Mouse (Mus musculus): Measurements from ENCODE around the gene Padi4. TPM values are rescaled to one million over a fixed set of nuclear protein-coding genes. Genes with fewer than 3 reads are reported as not detected.

The Padi4 gene
- polyA plus RNA-seq (2011; ENCODE audit: insufficient read depth, insufficient read length, low read depth, missing spikeins) = 2.2 and 2.3 TPM in 2 replicates

- H3K27me3 ChIP-seq (ENCODE audit: control insufficient read depth, insufficient read depth, low read length, poor library complexity, severe bottlenecking) = no peaks in the 10 kb centered on the region
- peak within 1 kb of the TSS; percentile 29 for H3K9ac ChIP-seq (ENCODE audit: low read depth, poor library complexity, severe bottlenecking)
- peak within 1 kb of the TSS; percentile 48 for H3K4me3 ChIP-seq (ENCODE audit: low read depth, low read length)
- H3K9me3 ChIP-seq (replicated peaks; ENCODE audit: control insufficient read depth, insufficient read depth, low read length, poor library complexity, severe bottlenecking) = no peaks in the 10 kb centered on the region
- 0 out of 2 replicates have a peak within 1 kb of the TSS, but pooled peaks have one; percentile 7 for H3K27ac ChIP-seq (ENCODE audit: insufficient read depth, low read length)
- H3K36me3 ChIP-seq (ENCODE audit: control insufficient read depth, insufficient read depth, low read length, poor library complexity, severe bottlenecking) = no peaks in the 10 kb centered on the region
- TF ChIP-seq EP300 (IDR thresholded peaks at IDR 0.05; ENCODE audit: insufficient read depth, low read depth, low read length) (peak; percentile 50; the same call in 1 of the 2 replicates), POLR2A (IDR thresholded peaks at IDR 0.05; ENCODE audit: insufficient read depth, low read length) (no peak)
- peaks cover 10% of the 10 kb centered on the region for H3K4me1 ChIP-seq (ENCODE audit: control insufficient read depth, insufficient read depth, low read length)
These were observed at the start of gene Padi4 for GRCm38 (mm10) chr4:140774025-140774800. Gene Padi4 (minus strand): TSS chr4:140774236.

GRCm38 (mm10) chr4:140821988-140822387, 48.0 kb upstream of the Padi4 start:
- Histone ChIP-seq H3K4me3 (ENCODE audit: low read depth, low read length) (no peak overlapping the region), H3K27me3 (ENCODE audit: control insufficient read depth, insufficient read depth, low read length, poor library complexity, severe bottlenecking) (no peaks in the 10 kb centered on the region), H3K36me3 (ENCODE audit: control insufficient read depth, insufficient read depth, low read length, poor library complexity, severe bottlenecking) (no peaks in the 10 kb centered on the region), H3K4me1 (ENCODE audit: control insufficient read depth, insufficient read depth, low read length) (no peaks in the 10 kb centered on the region), H3K9me3 (replicated peaks; ENCODE audit: control insufficient read depth, insufficient read depth, low read length, poor library complexity, severe bottlenecking) (peaks cover 8% of the 10 kb centered on the region; the same call in 1 of the 2 replicates), H3K27ac (ENCODE audit: insufficient read depth, low read length) (no peak overlapping the region), H3K9ac (ENCODE audit: low read depth, poor library complexity, severe bottlenecking) (no peak overlapping the region)
- TF ChIP-seq EP300 (IDR thresholded peaks at IDR 0.05; ENCODE audit: insufficient read depth, low read depth, low read length) (no peak), POLR2A (IDR thresholded peaks at IDR 0.05; ENCODE audit: insufficient read depth, low read length) (no peak), CTCF (IDR thresholded peaks at IDR 0.05; ENCODE audit: low read depth, low read length) (no peak)

- no peaks in the 10 kb centered on the region for H3K36me3 ChIP-seq (ENCODE audit: control insufficient read depth, insufficient read depth, low read length, poor library complexity, severe bottlenecking)
These were observed 43.4 kb upstream of the Padi4 start for GRCm38 (mm10) chr4:140817413-140817812.

GRCm38 (mm10) chr4:140815996-140816917, 42.2 kb upstream of the Padi4 start:
- no peak overlapping the region for H3K9ac ChIP-seq (ENCODE audit: low read depth, poor library complexity, severe bottlenecking)
- no peak overlapping the region for H3K27ac ChIP-seq (ENCODE audit: insufficient read depth, low read length)
- no peaks in the 10 kb centered on the region for H3K36me3 ChIP-seq (ENCODE audit: control insufficient read depth, insufficient read depth, low read length, poor library complexity, severe bottlenecking)
- peaks cover 13% of the 10 kb centered on the region for H3K4me1 ChIP-seq (ENCODE audit: control insufficient read depth, insufficient read depth, low read length)
- peak; percentile 43; the same call in 1 of the 2 replicates for TF ChIP-seq EP300 (IDR thresholded peaks at IDR 0.05; ENCODE audit: insufficient read depth, low read depth, low read length)
- no peak for TF ChIP-seq POLR2A (IDR thresholded peaks at IDR 0.05; ENCODE audit: insufficient read depth, low read length)
- TF ChIP-seq CTCF (IDR thresholded peaks at IDR 0.05; ENCODE audit: low read depth, low read length) = no peak
- H3K27me3 ChIP-seq (ENCODE audit: control insufficient read depth, insufficient read depth, low read length, poor library complexity, severe bottlenecking) = no peaks in the 10 kb centered on the region
- H3K4me3 ChIP-seq (ENCODE audit: low read depth, low read length) = no peak overlapping the region
- H3K9me3 ChIP-seq (replicated peaks; ENCODE audit: control insufficient read depth, insufficient read depth, low read length, poor library complexity, severe bottlenecking) = no peaks in the 10 kb centered on the region

More at GRCm38 (mm10) chr4:140817413-140817812, 43.4 kb upstream of the Padi4 start:
- H3K9me3 ChIP-seq (replicated peaks; ENCODE audit: control insufficient read depth, insufficient read depth, low read length, poor library complexity, severe bottlenecking) = no peaks in the 10 kb centered on the region
- H3K9ac ChIP-seq (ENCODE audit: low read depth, poor library complexity, severe bottlenecking) = no peak overlapping the region
- H3K4me3 ChIP-seq (ENCODE audit: low read depth, low read length) = no peak overlapping the region
- H3K27ac ChIP-seq (ENCODE audit: insufficient read depth, low read length) = no peak overlapping the region
- no peak for TF ChIP-seq EP300 (IDR thresholded peaks at IDR 0.05; ENCODE audit: insufficient read depth, low read depth, low read length)
- TF ChIP-seq CTCF (IDR thresholded peaks at IDR 0.05; ENCODE audit: low read depth, low read length) = peak; percentile 60
- TF ChIP-seq POLR2A (IDR thresholded peaks at IDR 0.05; ENCODE audit: insufficient read depth, low read length) = no peak
- H3K4me1 ChIP-seq (ENCODE audit: control insufficient read depth, insufficient read depth, low read length) = peaks cover 11% of the 10 kb centered on the region
- no peaks in the 10 kb centered on the region for H3K27me3 ChIP-seq (ENCODE audit: control insufficient read depth, insufficient read depth, low read length, poor library complexity, severe bottlenecking)

GRCm38 (mm10) chr4:140815496-140815895, 41.5 kb upstream of the Padi4 start:
- H3K4me1 ChIP-seq (ENCODE audit: control insufficient read depth, insufficient read depth, low read length) = peaks cover 13% of the 10 kb centered on the region

More at GRCm38 (mm10) chr4:140815496-140815895, 41.5 kb upstream of the Padi4 start:
- no peak overlapping the region for H3K4me3 ChIP-seq (ENCODE audit: low read depth, low read length)
- H3K27ac ChIP-seq (ENCODE audit: insufficient read depth, low read length) = no peak overlapping the region
- H3K9me3 ChIP-seq (replicated peaks; ENCODE audit: control insufficient read depth, insufficient read depth, low read length, poor library complexity, severe bottlenecking) = no peaks in the 10 kb centered on the region
- no peak overlapping the region for H3K9ac ChIP-seq (ENCODE audit: low read depth, poor library complexity, severe bottlenecking)
- no peaks in the 10 kb centered on the region for H3K27me3 ChIP-seq (ENCODE audit: control insufficient read depth, insufficient read depth, low read length, poor library complexity, severe bottlenecking)
- H3K36me3 ChIP-seq (ENCODE audit: control insufficient read depth, insufficient read depth, low read length, poor library complexity, severe bottlenecking) = no peaks in the 10 kb centered on the region
- TF ChIP-seq CTCF (IDR thresholded peaks at IDR 0.05; ENCODE audit: low read depth, low read length) (no peak), EP300 (IDR thresholded peaks at IDR 0.05; ENCODE audit: insufficient read depth, low read depth, low read length) (no peak), POLR2A (IDR thresholded peaks at IDR 0.05; ENCODE audit: insufficient read depth, low read length) (no peak)
